Mouse (Mus musculus): ENCODE data around the gene Asb11. TPM values are rescaled to one million over a fixed set of nuclear protein-coding genes. Genes with fewer than 3 reads are reported as not detected.

The Asb11 gene
- total and polyA plus RNA-seq, 3 experiments: 2.5 to 3.2 TPM; not detected in 1

GRCm38 (mm10) chrX:164446106-164446551, 9.3 kb downstream of the Asb11 start (continued):
- TF ChIP-seq EP300 (IDR thresholded peaks at IDR 0.05; ENCODE audit: low read depth in 1 of 2, low read length in 2 of 2) (peak; percentile 45 to 58; a peak in 2 of 4 replicates), CHD1 (IDR thresholded peaks at IDR 0.05; ENCODE audit: low read depth, low read length) (peak; percentile 85; the same call in 1 of the 2 replicates), RAD21 (IDR thresholded peaks at IDR 0.05; ENCODE audit: low read depth, low read length) (no peak), TCF12 (IDR thresholded peaks at IDR 0.05; ENCODE audit: low read depth, low read length) (peak; percentile 42), ZC3H11A (IDR thresholded peaks at IDR 0.05; ENCODE audit: low read depth, low read length) (0 out of 2 replicates have a peak, but pooled peaks have one; percentile 10), MXI1 (IDR thresholded peaks at IDR 0.05; ENCODE audit: low read depth, low read length) (peak; percentile 82), SMC3 (IDR thresholded peaks at IDR 0.05; ENCODE audit: low read depth, low read length) (peak; percentile 46), USF1 (IDR thresholded peaks at IDR 0.05; ENCODE audit: low read depth, low read length) (no peak), JUND (IDR thresholded peaks at IDR 0.05; ENCODE audit: low read depth, low read length) (peak; percentile 47; the same call in 1 of the 2 replicates), SIN3A (IDR thresholded peaks at IDR 0.05; ENCODE audit: low read length) (peak; percentile 83; the same call in 1 of the 2 replicates), POLR2AphosphoS5 (IDR thresholded peaks at IDR 0.05; ENCODE audit: borderline replicate concordance, low read depth, low read length) (peak; percentile 21; the same call in 1 of the 2 replicates)

GRCm38 (mm10) chrX:164446835-164447681, 10.3 kb downstream of the Asb11 start:
- Histone ChIP-seq H3K9ac (ENCODE audit: control insufficient read depth, low read depth, low read length, poor library complexity, severe bottlenecking) (peak overlapping the region; percentile 78), H3K9me3 (replicated peaks; ENCODE audit: insufficient read depth, low read length) (no peaks in the 10 kb centered on the region), H3K27me3 (ENCODE audit: control insufficient read depth in 1 of 2, insufficient read depth in 2 of 2, low read length in 2 of 2) (no peaks in the 10 kb centered on the region), H3K4me1 (ENCODE audit: control insufficient read depth in 1 of 2, insufficient read depth in 2 of 2, low read length in 2 of 2) (peaks cover 24 to 26% of the 10 kb centered on the region in 2 experiments), H3K4me3 (ENCODE audit: control insufficient read depth in 1 of 2, insufficient read depth in 1 of 2, low read depth in 2 of 2, low read length in 2 of 2) (peak overlapping the region; percentile 52 to 55), H3K79me2 (ENCODE audit: control insufficient read depth, insufficient read depth, low read length, poor library complexity) (peaks cover 1% of the 10 kb centered on the region; the same call in 1 of the 2 replicates), H3K36me3 (ENCODE audit: control insufficient read depth in 1 of 2, insufficient read depth in 2 of 2, low read length in 2 of 2) (peaks cover 0 to 39% of the 10 kb centered on the region in 2 experiments; a peak in 2 of 4 replicates), H3K27ac (ENCODE audit: control insufficient read depth, low read depth, low read length) (peak overlapping the region; percentile 98)
- TF ChIP-seq ETS1 (IDR thresholded peaks at IDR 0.05; ENCODE audit: low read depth, low read length) (peak; percentile 49), CHD1 (IDR thresholded peaks at IDR 0.05; ENCODE audit: low read depth, low read length) (0 out of 2 replicates have a peak, but pooled peaks have one; percentile 27), HCFC1 (IDR thresholded peaks at IDR 0.05; ENCODE audit: low read depth, low read length) (no peak), SIN3A (IDR thresholded peaks at IDR 0.05; ENCODE audit: low read length) (no peak), MYC (IDR thresholded peaks at IDR 0.05; ENCODE audit: low read depth, low read length) (peak; percentile 60; the same call in 1 of the 2 replicates), TCF12 (IDR thresholded peaks at IDR 0.05; ENCODE audit: low read depth, low read length) (0 out of 2 replicates have a peak, but pooled peaks have one; percentile 11), BHLHE40 (IDR thresholded peaks at IDR 0.05; ENCODE audit: borderline replicate concordance, low read depth, low read length) (peak; percentile 69; the same call in 1 of the 2 replicates), ZC3H11A (IDR thresholded peaks at IDR 0.05; ENCODE audit: low read depth, low read length) (no peak), MAX (IDR thresholded peaks at IDR 0.05; ENCODE audit: low read length) (peak; percentile 56; the same call in 1 of the 2 replicates), MAFK (IDR thresholded peaks at IDR 0.05; ENCODE audit: borderline replicate concordance, low read depth, low read length) (0 out of 2 replicates have a peak, but pooled peaks have one; percentile 11), GABPA (IDR thresholded peaks at IDR 0.05; ENCODE audit: low read depth, low read length) (0 out of 2 replicates have a peak, but pooled peaks have one; percentile 21), MXI1 (IDR thresholded peaks at IDR 0.05; ENCODE audit: low read depth, low read length) (peak; percentile 38; the same call in 1 of the 2 replicates)
- peak; percentile 65 for DNase-seq (ENCODE audit: low read depth, low spot score)
